ENCODE assay signal across 8 mouse cellular contexts in genomic region chr11:62645337-62645675, GRCm38 (mm10). TPM values are rescaled to one million over a fixed set of nuclear protein-coding genes. Genes with fewer than 3 reads are reported as not detected.
DNase-seq lines count a peak whose midpoint lies in the region; ATAC-seq and TF ChIP-seq lines count a peak whose summit lies in the region.

No protein-coding gene starts in this region.

- H3K9ac ChIP-seq in heart, adult 2 months (ENCODE audit: low read depth, low read length): no peak overlapping the region
- 0 out of 2 replicates have a peak overlapping the region, but pooled peaks have one; percentile 42 for H3K9ac ChIP-seq in CH12.LX (ENCODE audit: insufficient read depth, low read depth)
- no peak overlapping the region for H3K9ac ChIP-seq in limb, embryonic 14.5 days (ENCODE audit: low read depth, low read length, severe bottlenecking)

- ATAC-seq in limb, embryonic 14.5 days (ENCODE audit: low FRiP score, low read depth): no peak
- ATAC-seq in megakaryocyte progenitor cell, adult 5-6 weeks (replicated peaks; ENCODE audit: poor library complexity): no peak

- TF ChIP-seq POLR2A in heart, adult 2 months (IDR thresholded peaks at IDR 0.05; ENCODE audit: insufficient read depth, low read depth, low read length): no peak
- no peak for TF ChIP-seq POLR2A in CH12.LX (IDR thresholded peaks at IDR 0.05; ENCODE audit: low read depth, low read length)
- TF ChIP-seq POLR2A in embryonic fibroblast, embryonic 13.5 days (IDR thresholded peaks at IDR 0.05; ENCODE audit: low read depth, low read length): no peak
- TF ChIP-seq POLR2A in limb, embryonic 14.5 days (IDR thresholded peaks at IDR 0.05; ENCODE audit: borderline replicate concordance, extremely low read depth, insufficient read depth, insufficient read length): no peak

- dilution Hi-C loops in CH12.LX (cut with MboI; ENCODE audit: extremely low pct_ligation_motif_present, extremely low pct_unique_long_range_greater_than_20kb, low sequenced_read_pairs): no loop called here

- WGBS in heart, adult 2 months: 76% methylated on average over 4 of the region's 4 CpGs
- WGBS in limb, embryonic 14.5 days: 86% methylated on average over 4 of the region's 4 CpGs

- no peak for DNase-seq in heart, adult 2 months
- DNase-seq in heart, postnatal 36 days: no peak
- no peak for DNase-seq in CH12.LX (ENCODE audit: extremely low read depth)
- DNase-seq in limb, embryonic 14.5 days (ENCODE audit: low spot score): no peak
- DNase-seq in cerebellum, postnatal 36 days: no peak
- no peak for DNase-seq in spleen, postnatal 14 days (ENCODE audit: low spot score in 2 of 2)

- no peak overlapping the region for H3K4me2 ChIP-seq in CH12.LX (ENCODE audit: insufficient read depth, low read depth, poor library complexity, severe bottlenecking)
- H3K4me2 ChIP-seq in limb, embryonic 14.5 days (replicated peaks; ENCODE audit: low read depth, low read length, severe bottlenecking): peak overlapping the region; percentile 90

- no peaks in the 10 kb centered on the region; the same call in 1 of the 2 replicates for H3K36me3 ChIP-seq in heart, adult 2 months (ENCODE audit: control insufficient read depth, insufficient read depth, low read length)
- H3K36me3 ChIP-seq in CH12.LX (replicated peaks in 1 of 2; ENCODE audit: control insufficient read depth in 1 of 2, insufficient read depth in 1 of 2, low read length in 1 of 2): peaks cover 2 to 3% of the 10 kb centered on the region in 2 experiments
- no peaks in the 10 kb centered on the region for H3K36me3 ChIP-seq in limb, embryonic 14.5 days (ENCODE audit: control insufficient read depth, insufficient read depth, low read length)

- intact Hi-C loops in heart, adult 2 months (cut with DNase I): loop anchor here (5.0 kb wide), 1 partner anchor 93 kb away; the partner anchor contains the start of gene Ubb
- intact Hi-C loops in heart, postnatal 36 days (cut with DNase I): no loop called here

- H3K27me3 ChIP-seq in heart, adult 2 months (ENCODE audit: control insufficient read depth, insufficient read depth, low read length): no peaks in the 10 kb centered on the region
- no peaks in the 10 kb centered on the region for H3K27me3 ChIP-seq in CH12.LX (replicated peaks)
- no peaks in the 10 kb centered on the region for H3K27me3 ChIP-seq in limb, embryonic 14.5 days (ENCODE audit: control insufficient read depth, insufficient read depth, low read length)

- in situ Hi-C loops in CH12.LX (cut with MboI; ENCODE audit: low pct_ligation_motif_present, low pct_unique_long_range_greater_than_20kb, low sequenced_read_pairs): loop anchor here (5.0 kb wide), 1 partner anchor 33 kb away; no protein-coding TSS in a partner anchor

- no peaks in the 10 kb centered on the region for H3K9me3 ChIP-seq in CH12.LX (replicated peaks; ENCODE audit: low read length)
- H3K9me3 ChIP-seq in limb, embryonic 14.5 days (ENCODE audit: control insufficient read depth, low read length): no peaks in the 10 kb centered on the region

- no peak overlapping the region for H3K4me3 ChIP-seq in heart, adult 2 months
- no peak overlapping the region for H3K4me3 ChIP-seq in CH12.LX (replicated peaks in 1 of 3; ENCODE audit: low read depth in 2 of 3, low read length in 2 of 3, poor library complexity in 1 of 3)
- H3K4me3 ChIP-seq in embryonic fibroblast, embryonic 13.5 days (ENCODE audit: insufficient read depth, low read length): no peak overlapping the region
- peak overlapping the region; percentile 76; the same call in 1 of the 2 replicates for H3K4me3 ChIP-seq in limb, embryonic 14.5 days (replicated peaks; ENCODE audit: low read length)

- no peak for TF ChIP-seq RAD21 in CH12.LX (IDR thresholded peaks at IDR 0.05; ENCODE audit: low read depth, low read length)

- H3K27ac ChIP-seq in heart, adult 2 months: peak overlapping the region; percentile 69
- H3K27ac ChIP-seq in CH12.LX (ENCODE audit: insufficient read depth, low read depth): no peak overlapping the region
- H3K27ac ChIP-seq in embryonic fibroblast, embryonic 13.5 days (ENCODE audit: insufficient read depth, low read length): peak overlapping the region; percentile 43
- H3K27ac ChIP-seq in limb, embryonic 14.5 days (replicated peaks; ENCODE audit: low read depth, low read length): peak overlapping the region; percentile 62

- no peak for TF ChIP-seq EP300 in heart, adult 2 months (IDR thresholded peaks at IDR 0.05; ENCODE audit: insufficient read depth, low read depth, low read length)
- no peak for TF ChIP-seq EP300 in CH12.LX (IDR thresholded peaks at IDR 0.05; ENCODE audit: low read length)

- no peak for TF ChIP-seq CTCF in heart, adult 2 months (IDR thresholded peaks at IDR 0.05)
- no peak for TF ChIP-seq CTCF in CH12.LX (conservative IDR thresholded peaks at IDR 0.05 in 1 of 2, IDR thresholded peaks at IDR 0.05 in 1 of 2; ENCODE audit: low read depth in 2 of 2, low read length in 2 of 2)
- TF ChIP-seq CTCF in embryonic fibroblast, embryonic 13.5 days (IDR thresholded peaks at IDR 0.05; ENCODE audit: borderline replicate concordance, insufficient read depth, low read length): no peak

- peaks cover 38% of the 10 kb centered on the region for H3K4me1 ChIP-seq in heart, adult 2 months (ENCODE audit: control insufficient read depth, insufficient read depth, low read length)
- H3K4me1 ChIP-seq in CH12.LX (ENCODE audit: control insufficient read depth in 1 of 2, insufficient read depth in 2 of 2): peaks cover 35 to 67% of the 10 kb centered on the region in 2 experiments
- H3K4me1 ChIP-seq in embryonic fibroblast, embryonic 13.5 days (ENCODE audit: control insufficient read depth, insufficient read depth, low read length): peaks cover 23% of the 10 kb centered on the region
- peaks cover 61% of the 10 kb centered on the region for H3K4me1 ChIP-seq in limb, embryonic 14.5 days (ENCODE audit: control insufficient read depth, insufficient read depth, low read length)

- H3K79me2 ChIP-seq in heart, adult 2 months (replicated peaks; ENCODE audit: control insufficient read depth, insufficient read depth, low read length): no peaks in the 10 kb centered on the region
- peaks cover 7% of the 10 kb centered on the region for H3K79me2 ChIP-seq in CH12.LX (replicated peaks; ENCODE audit: control insufficient read depth, extremely low read depth, insufficient read depth, poor library complexity, severe bottlenecking)

TF ChIP-seq in CH12.LX, 34 proteins besides CTCF, POLR2A, EP300 and RAD21:
- TF ChIP-seq MAX (IDR thresholded peaks at IDR 0.05; ENCODE audit: low read length) (no peak), GABPA (IDR thresholded peaks at IDR 0.05; ENCODE audit: insufficient replicate concordance, low read depth, low read length) (no peak), MYC (IDR thresholded peaks at IDR 0.05; ENCODE audit: low read depth, low read length) (no peak), MXI1 (IDR thresholded peaks at IDR 0.05; ENCODE audit: low read depth, low read length) (no peak)

RNA-seq across cellular contexts. Expression of gene Lrrc75a, which starts 3.0 kb away (rescaled TPM):
- total RNA-seq in heart, adult 2 months (2021): 1 to 10 TPM; 3.3 to 4.2 TPM
- 6.2 and 9.6 TPM in 2 replicates for polyA plus RNA-seq in heart, adult 2 months (2012; rRNA removed)
- total RNA-seq in heart, postnatal 36 days (2021): 1 to 10 TPM; 4.4 to 7.1 TPM
- total RNA-seq in CH12.LX (2012; rRNA removed): 2.9 and 12.6 TPM in 2 replicates
- total RNA-seq in CH12.LX (2014; rRNA removed): 1.3 and 1.6 TPM in 2 replicates
- 1.8 and 2.7 TPM in 2 replicates for polyA plus RNA-seq in CH12.LX (2012; ENCODE audit: insufficient read length, low read depth)
- 10.5 and 12.6 TPM in 2 replicates for polyA plus RNA-seq in embryonic fibroblast, embryonic 13.5 days (2011; ENCODE audit: insufficient read length, low read depth, missing spikeins)
- 19.2 and 25.6 TPM in 2 replicates for polyA plus RNA-seq in limb, embryonic 14.5 days (2012; rRNA removed)
- polyA plus RNA-seq in limb, embryonic 14.5 days (2014; fragmentation: Nextera tagmentation; extraction: Ambion mirVana): 13.7 and 20.5 TPM in 2 replicates
- total RNA-seq in megakaryocyte progenitor cell, adult 5-6 weeks (2015): 3.6 and 4.9 TPM in 2 replicates
- 2.2 and 4.5 TPM in 2 replicates for total RNA-seq in megakaryocyte progenitor cell, adult 5-6 weeks (2017)

RNA-seq across cellular contexts. Expression of gene Mmgt2, which starts 3.2 kb away (rescaled TPM):
- 1 to 10 TPM; 5.8 to 8.6 TPM for total RNA-seq in heart, adult 2 months (2021)
- polyA plus RNA-seq in heart, adult 2 months (2012; rRNA removed): 8.7 and 8.9 TPM in 2 replicates
- 1 to 10 TPM; 5.4 to 9.9 TPM for total RNA-seq in heart, postnatal 36 days (2021)
- 47.9 and 60.7 TPM in 2 replicates for total RNA-seq in CH12.LX (2012; rRNA removed)
- total RNA-seq in CH12.LX (2014; rRNA removed): 41.2 and 49.2 TPM in 2 replicates
- polyA plus RNA-seq in CH12.LX (2012; ENCODE audit: insufficient read length, low read depth): 61.4 and 65.9 TPM in 2 replicates
- polyA plus RNA-seq in embryonic fibroblast, embryonic 13.5 days (2011; ENCODE audit: insufficient read length, low read depth, missing spikeins): 31.3 and 34.0 TPM in 2 replicates
- polyA plus RNA-seq in limb, embryonic 14.5 days (2012; rRNA removed): 69.7 and 87.4 TPM in 2 replicates
- polyA plus RNA-seq in limb, embryonic 14.5 days (2014; fragmentation: Nextera tagmentation; extraction: Ambion mirVana): 56.9 and 66.1 TPM in 2 replicates
- total RNA-seq in megakaryocyte progenitor cell, adult 5-6 weeks (2015): 16.7 and 22.6 TPM in 2 replicates
- total RNA-seq in megakaryocyte progenitor cell, adult 5-6 weeks (2017): 13.0 and 18.5 TPM in 2 replicates
